Mouse (Mus musculus): Measurements from ENCODE around the gene Man2a2. TPM values are rescaled to one million over a fixed set of nuclear protein-coding genes. Genes with fewer than 3 reads are reported as not detected.
A peak's percentile ranks its signal among the peaks of the same experiment; 100 is the strongest.

Gene Man2a2
- polyA plus RNA-seq (2012; rRNA removed), result 93.7 and 96.3 TPM in 2 replicates

DNA sequence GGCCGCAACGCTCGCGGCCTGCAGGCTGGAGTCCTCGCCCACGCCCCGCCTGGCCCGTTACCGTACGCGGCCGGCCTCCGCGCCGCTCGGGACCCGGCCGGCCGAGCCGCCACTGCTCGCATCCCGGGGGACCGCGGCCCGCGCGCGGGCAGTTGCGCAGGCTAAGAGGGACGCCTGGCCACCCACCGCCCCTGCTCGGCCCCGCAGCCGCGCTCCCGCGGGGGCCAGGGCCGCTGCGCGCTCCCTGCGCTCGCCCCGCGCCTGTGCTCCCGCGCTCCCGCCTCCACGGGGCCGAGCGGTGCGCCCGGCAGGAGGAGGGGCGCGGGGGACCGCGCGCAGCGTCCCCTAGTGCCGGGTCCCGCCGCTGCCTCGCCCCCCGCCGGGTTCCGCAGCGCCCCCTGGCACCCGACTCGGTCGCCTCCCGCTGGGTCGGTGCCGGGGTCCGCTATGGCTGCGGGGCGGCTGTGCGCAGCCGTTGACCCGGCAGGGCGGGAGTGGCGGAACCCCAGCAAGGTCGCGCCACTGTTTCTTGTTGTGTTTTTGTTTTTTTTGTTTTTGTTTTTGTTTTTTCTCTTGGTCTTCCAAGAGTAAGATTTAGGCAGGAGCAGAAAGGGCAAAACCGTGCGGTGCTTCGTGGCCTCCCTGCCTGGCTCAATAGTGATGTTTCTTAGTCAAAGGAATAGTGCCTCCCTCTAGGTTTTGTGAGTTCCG lies at the start of gene Man2a2:
TSS of gene Man2a2 (minus strand) at position 335 of the 711 bp plus-strand sequence.
- Histone ChIP-seq H3K4me3 (replicated peaks; ENCODE audit: extremely low read depth, low read depth, low read length) (peak within 1 kb of the TSS; percentile 53), H3K4me1 (ENCODE audit: control insufficient read depth, insufficient read depth, low read length) (peaks cover 11% of the 10 kb centered on the region)
- WGBS, result under 1% methylated on average over 85 of the region's 86 CpGs
- TF ChIP-seq CTCF (IDR thresholded peaks at IDR 0.05; ENCODE audit: insufficient read depth, low read length) (no peak), POLR2A (IDR thresholded peaks at IDR 0.05; ENCODE audit: borderline replicate concordance, extremely low read depth, low read depth, low read length) (0 out of 2 replicates have a peak, but pooled peaks have one; percentile 2)
- DNase-seq, result peak; percentile 74

DNA sequence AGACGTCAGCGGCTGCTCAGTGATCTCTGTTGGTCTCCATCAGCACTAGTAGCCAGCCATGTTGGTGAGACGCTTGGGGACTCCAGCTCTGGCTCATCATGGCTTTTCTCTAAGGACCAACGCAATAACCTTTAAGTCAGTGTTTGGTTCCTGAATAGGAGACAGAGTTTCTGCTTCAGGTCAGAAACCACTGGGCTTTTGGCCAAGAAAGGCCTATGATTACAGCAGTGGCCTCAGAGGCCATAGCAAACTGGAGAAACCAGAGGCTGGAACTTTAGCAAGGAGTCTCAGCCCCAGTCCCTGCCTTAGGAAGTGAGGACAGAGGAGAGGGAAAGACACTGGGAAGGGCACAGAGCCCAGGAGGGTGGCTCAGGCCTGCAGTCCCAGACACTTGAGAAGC lies 49.4 kb upstream of the Man2a2 start:
- no peak for TF ChIP-seq CTCF (IDR thresholded peaks at IDR 0.05; ENCODE audit: insufficient read depth, low read length)
- no peak for TF ChIP-seq POLR2A (IDR thresholded peaks at IDR 0.05; ENCODE audit: borderline replicate concordance, extremely low read depth, low read depth, low read length)
- no peak for DNase-seq
- peaks cover 3% of the 10 kb centered on the region; the same call in 1 of the 2 replicates for H3K4me1 ChIP-seq (ENCODE audit: control insufficient read depth, insufficient read depth, low read length)
- H3K4me3 ChIP-seq (replicated peaks; ENCODE audit: extremely low read depth, low read depth, low read length), result no peak overlapping the region
- WGBS, result 83% methylated on average over 4 of the region's 4 CpGs

DNA sequence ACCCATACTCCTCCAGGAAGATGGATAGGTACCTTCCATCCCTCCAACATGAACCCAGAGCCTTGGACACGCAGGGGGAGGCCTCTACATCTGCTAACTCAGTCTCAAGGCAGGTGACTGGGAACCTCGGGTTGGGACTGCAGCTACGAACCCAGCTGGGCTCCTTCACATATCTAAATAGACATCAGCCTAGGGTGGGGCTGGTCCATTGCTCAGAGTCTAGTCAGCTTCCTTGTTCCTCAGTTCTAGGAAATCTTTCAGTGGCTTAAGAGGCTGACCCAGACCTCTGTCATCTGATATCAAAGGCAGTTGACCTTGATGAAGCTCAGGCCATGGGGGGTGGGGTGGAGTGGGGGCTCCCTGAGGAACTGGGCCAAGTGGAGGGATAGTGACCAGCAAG lies 48.1 kb upstream of the Man2a2 start:
- Histone ChIP-seq H3K4me1 (ENCODE audit: control insufficient read depth, insufficient read depth, low read length) (peaks cover 3% of the 10 kb centered on the region; the same call in 1 of the 2 replicates), H3K4me3 (replicated peaks; ENCODE audit: extremely low read depth, low read depth, low read length) (no peak overlapping the region)
- 62% methylated on average over 3 of the region's 3 CpGs for WGBS
- TF ChIP-seq POLR2A (IDR thresholded peaks at IDR 0.05; ENCODE audit: borderline replicate concordance, extremely low read depth, low read depth, low read length), result no peak
- TF ChIP-seq CTCF (IDR thresholded peaks at IDR 0.05; ENCODE audit: insufficient read depth, low read length), result no peak
- DNase-seq, result no peak

DNA sequence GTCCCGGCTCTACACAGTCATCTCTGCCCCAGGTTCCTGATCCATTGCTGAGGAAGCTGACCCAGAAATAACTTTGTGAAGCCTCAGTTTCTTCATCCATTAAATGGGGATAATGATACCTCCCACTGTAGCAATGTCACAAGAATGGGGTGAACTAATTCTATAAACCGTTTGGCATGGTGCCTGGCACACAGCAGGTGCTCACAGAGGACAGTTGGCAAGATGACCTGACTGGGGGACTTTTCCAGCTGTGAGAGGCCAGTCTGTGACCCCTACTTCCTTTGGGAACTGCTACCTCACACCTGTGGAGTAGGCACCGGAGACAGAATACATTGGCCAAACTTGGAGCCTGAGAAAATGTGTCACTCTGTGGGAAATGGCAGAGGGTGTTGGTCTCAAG lies 46.9 kb upstream of the Man2a2 start:
- Histone ChIP-seq H3K4me3 (replicated peaks; ENCODE audit: extremely low read depth, low read depth, low read length) (no peak overlapping the region), H3K4me1 (ENCODE audit: control insufficient read depth, insufficient read depth, low read length) (peaks cover 3% of the 10 kb centered on the region; the same call in 1 of the 2 replicates)
- no peak for DNase-seq
- no peak for TF ChIP-seq CTCF (IDR thresholded peaks at IDR 0.05; ENCODE audit: insufficient read depth, low read length)
- no peak for TF ChIP-seq POLR2A (IDR thresholded peaks at IDR 0.05; ENCODE audit: borderline replicate concordance, extremely low read depth, low read depth, low read length)
- WGBS, result 80% methylated on average over 3 of the region's 3 CpGs

DNA sequence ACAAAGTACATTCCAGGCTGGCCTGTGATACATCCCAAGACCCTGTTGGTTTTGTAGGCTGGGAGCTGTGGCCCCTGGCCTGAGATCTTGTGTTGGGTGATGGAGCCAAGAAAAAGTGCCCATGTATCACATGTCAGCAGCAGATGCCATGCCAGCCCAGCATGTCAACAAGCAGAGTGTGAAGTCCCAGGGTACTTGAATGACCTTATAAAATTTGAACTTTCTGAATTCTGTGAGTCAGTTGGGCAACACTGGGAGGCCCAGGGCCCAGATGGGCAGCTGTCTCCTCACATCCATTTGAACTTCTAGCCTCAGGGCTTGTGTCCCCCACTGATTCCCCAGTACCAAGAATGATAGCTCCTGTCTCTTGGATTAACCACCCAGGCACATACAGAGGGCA lies 46.4 kb upstream of the Man2a2 start:
- H3K4me3 ChIP-seq (replicated peaks; ENCODE audit: extremely low read depth, low read depth, low read length), result no peak overlapping the region
- TF ChIP-seq POLR2A (IDR thresholded peaks at IDR 0.05; ENCODE audit: borderline replicate concordance, extremely low read depth, low read depth, low read length) (no peak), CTCF (IDR thresholded peaks at IDR 0.05; ENCODE audit: insufficient read depth, low read length) (no peak)
- 0 out of 2 replicates have a peak, but pooled peaks cover 2% of the 10 kb centered on the region for H3K4me1 ChIP-seq (ENCODE audit: control insufficient read depth, insufficient read depth, low read length)
- DNase-seq, result no peak

DNA sequence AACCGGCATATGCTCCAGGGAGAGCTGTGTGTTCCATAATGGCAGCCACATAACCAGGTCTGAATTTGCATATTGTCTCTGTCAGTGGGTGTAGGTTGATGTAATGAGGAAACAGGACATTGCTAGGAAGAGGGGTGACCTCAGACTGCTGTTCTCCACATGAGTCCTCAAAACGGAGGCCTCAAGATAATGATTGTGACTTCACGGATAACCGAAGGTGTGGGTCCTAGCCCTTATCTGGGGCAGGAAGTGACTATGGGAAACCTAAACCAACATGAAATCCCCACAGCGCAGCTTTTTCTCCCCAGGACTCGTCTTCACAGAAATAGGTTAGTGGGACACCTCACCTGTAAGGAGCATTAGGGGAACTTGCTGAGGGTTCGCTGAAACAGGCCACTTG lies 45.8 kb upstream of the Man2a2 start:
- Histone ChIP-seq H3K4me3 (replicated peaks; ENCODE audit: extremely low read depth, low read depth, low read length) (no peak overlapping the region), H3K4me1 (ENCODE audit: control insufficient read depth, insufficient read depth, low read length) (0 out of 2 replicates have a peak, but pooled peaks cover 2% of the 10 kb centered on the region)
- DNase-seq, result no peak
- 78% methylated on average over 7 of the region's 7 CpGs for WGBS
- TF ChIP-seq POLR2A (IDR thresholded peaks at IDR 0.05; ENCODE audit: borderline replicate concordance, extremely low read depth, low read depth, low read length) (no peak), CTCF (IDR thresholded peaks at IDR 0.05; ENCODE audit: insufficient read depth, low read length) (no peak)

DNA sequence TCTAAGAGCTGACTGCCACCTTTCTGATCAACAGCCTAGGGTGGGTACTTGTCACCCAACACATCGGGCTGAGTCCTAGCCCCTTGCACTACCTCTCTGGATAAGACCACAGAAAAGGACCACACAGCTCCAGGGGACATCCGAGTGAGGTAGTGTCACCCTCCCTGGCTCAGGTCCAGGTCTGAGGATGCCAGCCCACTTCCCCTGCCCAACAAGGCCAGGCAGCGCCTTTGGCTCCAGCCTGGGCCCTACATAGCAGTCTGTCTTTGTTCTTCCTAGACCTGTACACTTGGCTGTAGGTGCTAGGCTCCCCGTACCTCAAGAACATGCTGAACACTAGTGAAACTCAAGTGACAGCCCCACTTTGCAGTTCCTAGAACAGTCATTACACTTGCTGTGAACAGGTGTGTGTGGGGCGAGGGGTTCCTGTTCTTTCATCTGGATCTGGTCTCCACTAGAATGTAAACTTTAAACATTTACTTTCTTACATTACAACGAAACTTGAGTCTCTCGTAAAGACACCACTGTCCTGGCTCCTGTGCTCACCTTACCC lies 43.2 kb upstream of the Man2a2 start:
- TF ChIP-seq CTCF (IDR thresholded peaks at IDR 0.05; ENCODE audit: insufficient read depth, low read length) (no peak), POLR2A (IDR thresholded peaks at IDR 0.05; ENCODE audit: borderline replicate concordance, extremely low read depth, low read depth, low read length) (no peak)
- Histone ChIP-seq H3K4me1 (ENCODE audit: control insufficient read depth, insufficient read depth, low read length) (0 out of 2 replicates have a peak, but pooled peaks cover 2% of the 10 kb centered on the region), H3K4me3 (replicated peaks; ENCODE audit: extremely low read depth, low read depth, low read length) (no peak overlapping the region)
- 67% methylated on average over 7 of the region's 7 CpGs for WGBS
- DNase-seq, result no peak

DNA sequence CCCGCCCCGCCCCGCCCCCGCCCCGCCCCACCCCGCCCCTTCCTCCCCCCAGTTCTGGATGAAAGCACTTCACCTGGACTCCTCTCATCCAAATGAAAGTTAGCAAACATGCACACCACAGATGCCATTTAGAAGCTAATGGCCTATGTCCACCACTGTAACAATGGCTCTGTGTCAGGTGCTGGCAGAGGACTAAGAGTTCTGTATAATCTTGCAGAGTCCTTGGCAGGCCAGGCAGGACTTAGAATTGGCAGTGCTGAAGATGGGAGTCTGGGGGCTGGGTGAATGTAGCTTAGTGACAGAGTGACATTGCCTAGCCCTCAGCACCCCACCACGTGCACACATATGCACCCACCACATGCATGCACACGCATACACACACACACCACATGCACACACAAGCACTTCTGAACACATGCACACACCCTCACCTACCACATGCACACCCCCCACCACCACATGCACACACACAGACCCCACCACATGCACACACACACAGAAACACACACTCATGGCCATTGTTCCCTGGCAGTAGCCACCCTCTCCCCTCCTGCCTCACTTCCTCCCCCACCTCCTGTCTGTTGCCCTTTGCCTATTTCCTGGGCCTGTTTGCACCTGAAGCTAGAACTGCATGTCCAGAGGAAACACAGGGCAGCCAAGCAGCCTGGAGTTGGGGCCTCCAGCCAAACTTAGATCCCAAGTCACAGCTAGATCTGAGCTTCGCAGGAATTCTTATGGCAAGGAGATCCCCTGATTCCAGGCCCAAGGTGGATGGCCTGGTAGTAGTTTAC lies 42.5 kb upstream of the Man2a2 start:
- 72% methylated on average over 9 of the region's 9 CpGs for WGBS
- TF ChIP-seq CTCF (IDR thresholded peaks at IDR 0.05; ENCODE audit: insufficient read depth, low read length) (no peak), POLR2A (IDR thresholded peaks at IDR 0.05; ENCODE audit: borderline replicate concordance, extremely low read depth, low read depth, low read length) (no peak)
- H3K4me1 ChIP-seq (ENCODE audit: control insufficient read depth, insufficient read depth, low read length), result 0 out of 2 replicates have a peak, but pooled peaks cover 2% of the 10 kb centered on the region
- no peak for DNase-seq
- H3K4me3 ChIP-seq (replicated peaks; ENCODE audit: extremely low read depth, low read depth, low read length), result no peak overlapping the region

DNA sequence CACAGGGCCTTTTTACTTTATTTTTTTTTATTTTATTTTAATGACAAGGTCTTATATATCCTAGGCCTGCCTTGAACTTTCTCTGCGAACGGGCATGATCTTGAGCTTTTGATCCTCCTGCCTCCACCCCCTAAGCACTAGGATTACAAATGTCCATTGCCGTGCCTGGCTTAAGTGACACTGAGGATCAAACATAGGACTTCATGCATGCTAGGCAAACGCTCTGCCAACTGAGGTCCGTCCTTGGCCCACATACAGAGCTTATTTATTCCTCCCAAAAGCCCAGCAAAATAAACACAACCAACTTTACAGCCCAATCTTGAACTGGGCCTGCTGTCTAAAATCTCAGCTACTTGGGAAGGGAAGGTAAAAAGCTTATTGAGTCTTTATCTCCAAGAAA lies 41.6 kb upstream of the Man2a2 start:
- 83% methylated on average over 5 of the region's 5 CpGs for WGBS
- TF ChIP-seq CTCF (IDR thresholded peaks at IDR 0.05; ENCODE audit: insufficient read depth, low read length) (no peak), POLR2A (IDR thresholded peaks at IDR 0.05; ENCODE audit: borderline replicate concordance, extremely low read depth, low read depth, low read length) (no peak)
- no peak for DNase-seq

More for the DNA sequence above, 41.6 kb upstream of the Man2a2 start:
- Histone ChIP-seq H3K4me3 (replicated peaks; ENCODE audit: extremely low read depth, low read depth, low read length) (no peak overlapping the region), H3K4me1 (ENCODE audit: control insufficient read depth, insufficient read depth, low read length) (0 out of 2 replicates have a peak, but pooled peaks cover 2% of the 10 kb centered on the region)
